Mouse (Mus musculus): Measurements from ENCODE around the gene Cyp2c67. TPM values are rescaled to one million over a fixed set of nuclear protein-coding genes. Genes with fewer than 3 reads are reported as not detected.

Cyp2c67 gene
- not detected in 2 replicates for polyA plus RNA-seq (2012; rRNA removed)

GRCm38 (mm10) chr19:39648938-39649337, at the start of gene Cyp2c67:
Gene Cyp2c67 (minus strand): TSS chr19:39649051.

Other genes with a start within 250 kb of the Cyp2c67 start
- gene Cyp2c38, start 186.0 kb downstream of the Cyp2c67 start, polyA plus RNA-seq (2012; rRNA removed) = not detected in 2 replicates
- not detected in 2 replicates for gene Cyp2c39, start 138.2 kb downstream of the Cyp2c67 start, polyA plus RNA-seq (2012; rRNA removed)
- 0.03 and 0.04 TPM in 2 replicates for gene Cyp2c68, start 92.0 kb upstream of the Cyp2c67 start, polyA plus RNA-seq (2012; rRNA removed)
- not detected in 2 replicates for gene Cyp2c40, start 163.8 kb upstream of the Cyp2c67 start, polyA plus RNA-seq (2012; rRNA removed)
- not detected in 2 replicates for gene Cyp2c69, start 237.7 kb upstream of the Cyp2c67 start, polyA plus RNA-seq (2012; rRNA removed)

All from stomach, adult 2 months (tissue).